Mouse (Mus musculus) forebrain, embryonic 16.5 days (tissue): ENCODE results near the gene Ccsap. TPM values are rescaled to one million over a fixed set of nuclear protein-coding genes. Genes with fewer than 3 reads are reported as not detected.

Source experiments
- ATAC-seq: fragments of 200-750 bp; cut with Nextera tagmentation; 2 replicates; pipeline ENCODE4 v1.8.0; 2017; ENCODE audit warnings: mild to moderate bottlenecking, moderate library complexity
- H3K27ac ChIP-seq: fragments of 300-500 bp; sonication (generic); 2 replicates; pipeline ENCODE4 v1.5.1; 2014; ENCODE audit warnings: low read length, control low read depth
- H3K27me3 ChIP-seq: fragments of 300-500 bp; sonication (generic); replicated peaks from 2 replicates; pipeline ENCODE4 v1.6.1; 2014; ENCODE audit warnings: low read length; ENCODE audit not compliant: control insufficient read depth, insufficient read depth
- H3K36me3 ChIP-seq: fragments of 300-500 bp; sonication (generic); 2 replicates; pipeline ENCODE4 v1.6.1; 2014; ENCODE audit not compliant: control insufficient read depth, insufficient read depth
- H3K4me1 ChIP-seq: fragments of 300-500 bp; sonication (generic); replicated peaks from 2 replicates; pipeline ENCODE4 v1.6.1; 2014; ENCODE audit warnings: low read length; ENCODE audit not compliant: control insufficient read depth, insufficient read depth
- H3K4me2 ChIP-seq: fragments of 300-500 bp; sonication (generic); 2 replicates; pipeline ENCODE4 v1.6.1; 2014; ENCODE audit warnings: mild to moderate bottlenecking, low read length, control low read depth
- H3K4me3 ChIP-seq: fragments of 300-500 bp; sonication (generic); replicated peaks from 2 replicates; pipeline ENCODE4 v1.5.1; 2014; ENCODE audit warnings: mild to moderate bottlenecking, low read length, control low read depth
- H3K9ac ChIP-seq: fragments of 300-500 bp; sonication (generic); replicated peaks from 2 replicates; pipeline ENCODE4 v1.6.1; 2014; ENCODE audit warnings: low read depth, low read length, control low read depth
- H3K9me3 ChIP-seq: fragments of 300-500 bp; sonication (generic); 2 replicates; pipeline ENCODE4 v1.6.1; 2016; ENCODE audit warnings: low read length; ENCODE audit not compliant: control insufficient read depth
- WGBS: fragments of 180-500 bp; shearing (Covaris S2); extraction: QIAGEN DNeasy Blood & Tissue Kit; methylation state at CpG from one replicate; pipeline ENCODE4 v1.1.7; 2014; 5-methylcytosine and 5-hydroxymethylcytosine counted together
- polyA plus RNA-seq: library from polyadenylated mRNA; unstranded; fragments of >200 nt; fragmentation: Nextera tagmentation; extraction: Ambion mirVana; gene quantifications from 2 replicates; pipeline ENCODE4 v1.2.1, GENCODE M21; 2015

Gene Ccsap
- polyA plus RNA-seq, 1 experiment from 2014 or later, result 6.6 TPM

DNA sequence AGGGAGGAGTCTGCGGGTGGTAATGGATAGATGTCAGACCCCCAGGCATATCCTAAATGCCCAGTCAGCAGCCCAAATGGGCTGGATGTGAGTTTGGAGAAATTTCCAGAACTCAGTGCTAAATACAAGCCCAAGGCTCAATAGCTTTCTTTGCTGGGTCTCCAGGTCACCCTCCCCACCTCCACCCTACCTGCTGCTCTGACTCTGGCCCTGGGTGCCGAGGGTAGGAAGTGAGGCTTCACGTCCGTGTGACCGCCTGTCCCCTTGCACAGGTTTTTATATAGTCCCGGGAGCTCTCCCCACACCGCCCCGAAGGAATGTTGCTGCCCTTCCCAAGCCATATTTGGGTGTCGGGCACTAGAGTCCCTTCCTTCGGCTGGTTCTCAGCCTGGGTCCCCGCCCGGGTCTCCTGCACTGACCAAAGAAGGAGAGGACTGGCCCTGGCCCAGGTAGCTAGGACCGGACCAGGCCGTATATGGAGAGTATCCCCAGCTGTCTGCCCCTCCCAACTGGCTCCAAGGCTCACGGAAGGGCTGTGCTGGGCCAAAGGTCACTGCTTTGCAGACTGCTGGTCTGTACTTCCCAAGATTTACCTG, 34.6 kb upstream of the Ccsap start, which contains the start of gene Acta1:
TSS of gene Acta1 (minus strand) at position 250 of the 596 bp plus-strand sequence.
- Histone ChIP-seq H3K9me3 (no peaks in the 10 kb centered on the region), H3K4me2 (no peak within 1 kb of the TSS), H3K27ac (no peak within 1 kb of the TSS), H3K27me3 (peaks cover 40% of the 10 kb centered on the region), H3K36me3 (no peaks in the 10 kb centered on the region), H3K9ac (no peak within 1 kb of the TSS), H3K4me1 (peaks cover 13% of the 10 kb centered on the region), H3K4me3 (no peak within 1 kb of the TSS)
- ATAC-seq, result no peak
- WGBS, result 24% methylated on average over 15 of the region's 15 CpGs

DNA sequence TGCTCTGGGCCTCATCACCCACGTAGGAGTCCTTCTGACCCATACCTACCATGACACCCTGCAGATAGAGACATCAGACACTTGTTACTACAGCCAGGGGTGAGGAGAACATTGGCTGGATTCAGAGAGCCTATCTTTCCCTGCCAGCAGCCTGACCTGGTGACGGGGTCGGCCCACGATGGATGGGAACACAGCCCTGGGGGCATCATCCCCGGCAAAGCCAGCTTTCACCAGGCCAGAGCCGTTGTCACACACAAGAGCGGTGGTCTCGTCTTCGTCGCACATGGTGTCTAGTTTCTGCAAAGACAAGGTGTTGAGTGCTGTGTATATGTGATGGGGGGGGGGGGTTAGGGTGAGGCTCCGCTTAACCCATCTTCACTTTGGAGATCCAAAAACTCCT, 33.4 kb upstream of the Ccsap start:
- no peak for ATAC-seq
- Histone ChIP-seq H3K27ac (no peak overlapping the region), H3K9ac (no peak overlapping the region), H3K9me3 (no peaks in the 10 kb centered on the region), H3K4me3 (no peak overlapping the region), H3K27me3 (peaks cover 45% of the 10 kb centered on the region), H3K4me1 (peaks cover 13% of the 10 kb centered on the region), H3K36me3 (no peaks in the 10 kb centered on the region), H3K4me2 (no peak overlapping the region)
- WGBS, result 76% methylated on average over 11 of the region's 11 CpGs

DNA sequence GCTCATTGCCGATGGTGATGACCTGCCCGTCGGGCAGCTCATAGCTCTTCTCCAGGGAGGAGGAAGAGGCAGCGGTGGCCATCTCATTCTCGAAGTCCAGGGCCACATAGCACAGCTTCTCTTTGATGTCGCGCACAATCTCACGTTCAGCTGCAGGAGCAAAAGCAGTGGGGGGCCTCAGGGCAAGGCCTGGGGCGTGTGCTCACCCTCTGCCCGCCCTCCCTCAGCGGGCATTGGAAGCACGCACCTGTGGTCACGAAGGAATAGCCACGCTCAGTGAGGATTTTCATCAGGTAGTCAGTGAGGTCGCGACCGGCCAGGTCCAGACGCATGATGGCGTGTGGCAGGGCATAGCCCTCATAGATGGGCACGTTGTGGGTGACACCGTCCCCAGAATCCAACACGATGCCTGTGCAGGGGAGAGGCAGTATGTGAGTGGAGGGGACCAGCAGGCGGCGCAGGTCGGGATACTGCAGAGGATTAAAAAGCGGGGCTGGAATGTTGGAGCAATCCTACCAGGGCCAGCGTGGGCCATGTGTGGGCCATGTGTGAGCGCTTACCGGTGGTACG, 32.7 kb upstream of the Ccsap start:
- H3K4me1 ChIP-seq, result peaks cover 13% of the 10 kb centered on the region
- peak overlapping the region; percentile 83 for H3K4me2 ChIP-seq
- WGBS, result 9% methylated on average over 30 of the region's 30 CpGs
- H3K9me3 ChIP-seq, result no peaks in the 10 kb centered on the region
- peak overlapping the region; percentile 62 for H3K4me3 ChIP-seq
- H3K9ac ChIP-seq, result peak overlapping the region; percentile 76
- no peaks in the 10 kb centered on the region for H3K36me3 ChIP-seq
- ATAC-seq, result no peak; the same call in 1 of the 2 replicates
- H3K27ac ChIP-seq, result no peak overlapping the region
- H3K27me3 ChIP-seq, result peaks cover 45% of the 10 kb centered on the region

DNA sequence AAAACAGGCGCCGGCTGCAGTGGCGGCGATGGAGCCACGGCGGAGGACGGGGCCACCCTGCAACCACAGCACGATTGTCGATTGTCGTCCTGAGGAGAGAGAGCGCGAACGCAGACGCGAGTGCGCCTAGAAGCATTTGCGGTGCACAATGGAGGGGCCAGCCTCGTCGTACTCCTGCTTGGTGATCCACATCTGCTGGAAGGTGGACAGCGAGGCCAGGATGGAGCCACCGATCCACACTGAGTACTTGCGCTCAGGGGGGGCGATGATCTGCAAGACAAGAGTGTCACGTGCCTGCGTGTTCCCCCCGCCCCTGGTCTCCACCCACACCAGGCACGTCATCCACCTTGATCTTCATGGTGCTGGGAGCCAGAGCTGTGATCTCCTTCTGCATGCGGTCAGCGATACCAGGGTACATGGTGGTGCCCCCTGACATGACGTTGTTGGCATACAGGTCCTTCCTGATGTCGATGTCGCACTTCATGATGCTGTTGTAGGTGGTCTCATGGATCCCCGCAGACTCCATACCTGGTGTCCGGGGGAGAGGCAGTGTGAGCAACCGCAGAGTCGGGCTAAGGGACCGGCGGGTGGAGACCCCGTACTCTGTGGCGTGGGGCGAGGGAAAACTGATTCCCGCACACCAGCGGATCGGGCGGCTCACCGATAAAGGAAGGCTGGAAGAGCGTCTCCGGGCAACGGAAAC, 32.0 kb upstream of the Ccsap start:
- peak overlapping the region; percentile 83 for H3K4me2 ChIP-seq
- peak overlapping the region; percentile 62 for H3K4me3 ChIP-seq
- ATAC-seq, result peak; percentile 82
- H3K9me3 ChIP-seq, result no peaks in the 10 kb centered on the region
- no peaks in the 10 kb centered on the region for H3K36me3 ChIP-seq
- under 1% methylated on average over 49 of the region's 49 CpGs for WGBS
- peaks cover 45% of the 10 kb centered on the region for H3K27me3 ChIP-seq
- H3K9ac ChIP-seq, result peak overlapping the region; percentile 76
- no peak overlapping the region; the same call in 1 of the 2 replicates for H3K27ac ChIP-seq
- H3K4me1 ChIP-seq, result peaks cover 13% of the 10 kb centered on the region

DNA sequence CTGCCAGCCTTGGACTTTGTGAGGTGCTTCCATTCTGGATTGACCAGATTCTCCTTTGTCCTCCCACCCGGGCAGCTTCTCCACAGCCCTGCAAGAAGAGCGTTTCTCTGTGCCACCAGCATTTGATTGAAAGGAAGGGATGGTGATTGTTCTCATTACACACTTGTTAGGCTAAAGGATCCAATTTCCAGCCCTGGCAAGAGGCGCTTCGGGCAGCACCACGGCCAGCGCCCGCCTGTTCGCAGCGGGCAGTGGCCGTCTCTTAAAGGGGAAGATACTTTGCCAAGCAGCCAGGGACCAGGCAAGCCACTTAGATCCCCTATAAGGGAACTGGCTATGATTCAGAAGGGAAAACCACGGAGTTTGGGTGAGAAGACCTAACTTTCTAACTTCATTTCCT, 31.3 kb upstream of the Ccsap start:
- Histone ChIP-seq H3K9ac (peak overlapping the region; percentile 76), H3K36me3 (no peaks in the 10 kb centered on the region), H3K4me2 (peak overlapping the region; percentile 83), H3K27ac (no peak overlapping the region), H3K4me3 (peak overlapping the region; percentile 62), H3K9me3 (no peaks in the 10 kb centered on the region), H3K4me1 (peaks cover 13% of the 10 kb centered on the region), H3K27me3 (peaks cover 50% of the 10 kb centered on the region)
- ATAC-seq, result no peak
- WGBS, result 0% methylated on average over 11 of the region's 11 CpGs

DNA sequence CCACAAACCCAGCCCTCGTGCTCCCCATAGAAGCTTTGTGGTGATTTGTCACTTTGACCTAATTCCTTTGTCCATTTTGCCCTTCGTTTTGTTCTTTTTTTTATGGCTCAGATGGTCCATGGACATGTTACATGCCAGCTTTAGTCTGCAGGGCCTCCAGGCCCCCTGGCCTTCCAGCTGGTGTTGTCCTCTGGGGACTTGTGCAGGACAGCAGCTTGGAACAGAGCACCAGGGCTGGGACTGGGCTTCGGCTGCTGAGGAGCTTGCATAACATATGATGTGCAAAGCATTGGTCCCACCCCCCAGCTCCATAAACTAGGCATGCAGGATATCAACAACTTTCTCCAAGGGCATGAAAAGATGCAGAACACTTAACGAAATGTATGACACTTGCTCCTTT, 29.8 kb upstream of the Ccsap start:
- Histone ChIP-seq H3K27me3 (peaks cover 48% of the 10 kb centered on the region), H3K4me1 (peaks cover 18% of the 10 kb centered on the region), H3K36me3 (no peaks in the 10 kb centered on the region), H3K27ac (no peak overlapping the region), H3K9me3 (no peaks in the 10 kb centered on the region), H3K4me3 (no peak overlapping the region), H3K4me2 (no peak overlapping the region), H3K9ac (no peak overlapping the region)
- WGBS, result 77% methylated on average over 4 of the region's 4 CpGs
- ATAC-seq, result no peak

DNA sequence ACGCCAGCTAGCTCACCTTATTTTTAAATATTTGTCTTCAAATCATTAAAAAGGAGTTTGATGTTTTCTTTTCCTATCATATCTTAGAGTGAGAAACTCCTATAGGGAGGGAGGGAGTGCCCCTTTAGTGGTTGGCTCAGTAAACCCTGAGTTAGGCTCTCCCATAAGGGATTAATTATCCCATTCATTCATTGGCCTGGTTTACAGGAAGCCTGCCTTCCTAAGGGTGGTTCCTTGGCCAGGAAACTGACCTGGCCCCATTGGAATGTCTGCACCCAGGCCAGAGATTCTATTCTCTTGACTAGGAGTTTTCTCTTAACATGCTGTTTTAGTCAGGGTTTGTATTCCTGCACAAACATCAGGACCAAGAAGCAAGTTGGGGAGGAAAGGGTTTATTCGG, 27.9 kb upstream of the Ccsap start:
- H3K9ac ChIP-seq, result no peak overlapping the region
- ATAC-seq, result no peak
- no peak overlapping the region for H3K4me2 ChIP-seq
- H3K9me3 ChIP-seq, result no peaks in the 10 kb centered on the region
- H3K36me3 ChIP-seq, result no peaks in the 10 kb centered on the region
- WGBS, result 90% methylated on average over 2 of the region's 2 CpGs
- no peak overlapping the region for H3K4me3 ChIP-seq
- peaks cover 25% of the 10 kb centered on the region for H3K4me1 ChIP-seq
- peaks cover 31% of the 10 kb centered on the region for H3K27me3 ChIP-seq
- no peak overlapping the region for H3K27ac ChIP-seq

DNA sequence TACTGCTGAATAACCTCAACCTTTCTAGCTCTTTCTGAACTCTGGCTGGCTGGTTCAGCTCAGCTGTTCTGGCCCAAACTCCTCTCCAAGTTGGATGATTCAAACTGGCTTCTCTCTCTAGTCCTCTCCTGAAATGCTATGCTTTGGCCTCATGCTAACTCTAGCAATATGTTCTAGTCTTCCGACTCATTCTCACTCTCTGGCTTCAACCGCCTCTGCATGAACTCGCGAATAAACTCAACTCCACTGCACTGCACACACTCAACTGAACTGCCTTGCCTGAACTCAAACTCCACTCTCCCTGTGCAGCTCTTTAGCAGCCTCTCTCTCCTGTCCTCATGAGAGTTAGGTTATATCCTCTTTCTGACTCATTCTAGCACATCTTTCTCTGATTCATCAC, 27.2 kb upstream of the Ccsap start:
- no peaks in the 10 kb centered on the region for H3K36me3 ChIP-seq
- H3K9ac ChIP-seq, result no peak overlapping the region
- ATAC-seq, result no peak
- 94% methylated on average over 4 of the region's 4 CpGs for WGBS
- H3K4me2 ChIP-seq, result no peak overlapping the region
- no peaks in the 10 kb centered on the region for H3K9me3 ChIP-seq
- no peak overlapping the region for H3K4me3 ChIP-seq
- H3K27me3 ChIP-seq, result peaks cover 28% of the 10 kb centered on the region
- peaks cover 21% of the 10 kb centered on the region for H3K4me1 ChIP-seq
- no peak overlapping the region for H3K27ac ChIP-seq

DNA sequence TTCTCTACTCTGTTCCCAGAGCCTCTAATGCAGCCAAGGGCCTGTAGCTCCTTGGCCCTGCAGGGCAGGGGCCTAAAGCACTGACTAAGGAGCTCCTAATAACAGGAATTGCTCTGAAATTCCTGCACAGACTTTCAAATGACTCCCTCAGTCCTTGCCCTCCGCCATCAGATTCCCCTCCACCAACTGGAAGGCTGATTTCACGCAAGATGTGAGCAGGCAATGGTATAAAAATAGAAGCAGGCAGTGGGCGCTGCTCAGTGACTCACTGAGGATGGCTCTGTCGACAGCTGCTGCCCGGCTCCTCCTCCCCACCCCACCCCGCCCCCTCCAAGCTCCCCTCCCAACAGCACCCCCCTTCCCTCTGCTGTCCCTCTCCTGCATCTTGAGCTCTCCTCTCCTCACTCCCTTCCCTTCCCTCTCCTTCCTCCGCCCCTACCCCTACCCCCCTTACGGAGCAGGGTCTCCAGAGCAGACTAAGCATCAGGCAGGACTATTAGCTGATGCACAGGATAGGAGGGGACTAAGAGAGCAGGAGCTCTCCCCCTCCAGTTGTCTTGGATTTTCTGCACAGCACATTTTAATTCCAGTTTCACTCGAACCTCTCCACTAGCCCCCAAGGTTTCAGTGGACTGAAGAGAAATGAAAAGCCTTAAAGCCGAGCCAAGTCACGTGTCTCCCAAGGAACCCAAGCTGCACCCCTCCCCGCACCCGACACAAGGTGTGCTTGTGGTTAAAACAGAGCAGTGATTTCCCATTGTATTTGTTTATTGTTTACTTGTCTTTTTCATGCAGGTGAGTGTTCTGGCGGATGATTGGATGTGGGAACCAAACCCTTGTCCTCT, 24.9 kb upstream of the Ccsap start:
- H3K27ac ChIP-seq, result peak overlapping the region; percentile 82
- H3K4me3 ChIP-seq, result no peak overlapping the region; the same call in 1 of the 2 replicates
- no peaks in the 10 kb centered on the region for H3K9me3 ChIP-seq
- peak overlapping the region; percentile 46 for H3K9ac ChIP-seq
- 4% methylated on average over 13 of the region's 14 CpGs for WGBS
- peaks cover 13% of the 10 kb centered on the region for H3K4me1 ChIP-seq
- H3K4me2 ChIP-seq, result peak overlapping the region; percentile 45
- H3K36me3 ChIP-seq, result no peaks in the 10 kb centered on the region
- peak; percentile 90 for ATAC-seq
- H3K27me3 ChIP-seq, result peaks cover 15% of the 10 kb centered on the region
